Mouse (Mus musculus) ES-Bruce4 (cell line): ENCODE data around the gene Ppp6r2.
A peak's percentile ranks its signal among the peaks of the same experiment; 100 is the strongest.

Experiments
- CTCF ChIP-seq: IDR thresholded peaks from one replicate; pipeline ENCODE4 v1.8.1; 2011; ENCODE audit warnings: low read depth, low read length
- POLR2A ChIP-seq: IDR thresholded peaks from one replicate; pipeline ENCODE4 v1.8.1; 2011; ENCODE audit warnings: low read length; ENCODE audit not compliant: insufficient read depth

DNA sequence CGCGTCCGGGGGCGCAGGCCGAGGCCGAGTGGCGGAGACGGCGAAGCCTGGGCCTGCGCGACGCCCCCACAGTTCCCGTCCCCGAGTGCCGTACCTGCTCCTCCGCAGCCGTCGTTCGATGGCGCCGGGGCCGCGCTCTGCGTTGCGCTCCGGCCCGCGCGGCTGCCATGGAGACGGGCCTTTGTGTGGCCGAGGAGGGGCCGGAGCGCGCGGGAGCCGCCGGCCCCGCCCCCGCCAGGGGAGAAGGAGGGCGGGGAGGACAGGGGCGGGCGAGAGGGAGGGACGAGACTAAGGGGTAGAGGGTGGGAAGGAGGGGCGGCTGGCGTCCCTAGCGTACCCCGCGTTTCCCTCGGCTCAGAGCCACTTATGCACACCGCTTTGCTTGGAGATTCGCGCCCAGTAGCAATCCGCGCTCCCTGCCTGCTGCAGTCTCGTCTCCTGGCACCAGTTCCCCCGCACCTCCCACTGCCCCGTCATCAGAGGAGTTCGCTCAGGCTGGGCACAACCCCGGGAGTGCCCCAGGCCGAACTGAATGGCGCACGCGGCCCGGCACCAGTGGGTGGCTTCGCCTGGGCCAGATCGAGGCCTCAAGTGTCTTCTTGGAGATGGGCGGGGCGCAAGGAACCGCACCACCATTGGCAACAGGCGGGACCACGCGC lies 30.7 kb upstream of the Ppp6r2 start, which contains the start of gene Plxnb2:
- no peak for TF ChIP-seq CTCF
- TF ChIP-seq POLR2A, result peak; percentile 92
